Mouse (Mus musculus) left cerebral cortex, postnatal 25 days (tissue): ENCODE measurements at regions not wholly inside any gene's neighbourhood (a gene's known extent, or its start where the extent isn't known, plus 50 kb on each side); places are given as distances from the start of the nearest gene placed in this dataset.

ENCODE experiments used
- DNase-seq, 2 experiments: peaks; one replicate each; pipeline ENCODE4 v3.0.0; 2022; ENCODE audit warnings: low spot score in 2 of 2, mixed read lengths in 1 of 2
- intact Hi-C: fragments of 180-260 bp; cut with DNase I; formaldehyde crosslinking; loops from one replicate; pipeline ENCODE4 v1.15.1; 2025

- DNase-seq, result peak in 1 of 2 experiments; percentile 14
- intact Hi-C loops, result loop anchor here (1.0 kb wide), 1 partner anchor 278 kb away; no protein-coding TSS in a partner anchor
Measured at GRCm38 (mm10) chr17:54065187-54065795, 74.8 kb upstream of the Sult1c1 start.

- intact Hi-C loops, result loop anchor here (2.0 kb wide), 1 partner anchor 46 kb away; no protein-coding TSS in a partner anchor
- DNase-seq, result peak; percentile 4 to 11
Measured at GRCm38 (mm10) chr17:54061280-54061679, 70.8 kb upstream of the Sult1c1 start.
